Mouse (Mus musculus) layer of hippocampus, adult 18-20 months (tissue): Measurements from ENCODE around the gene Dolpp1. TPM values are rescaled to one million over a fixed set of nuclear protein-coding genes. Genes with fewer than 3 reads are reported as not detected.

Experiments used
- DNase-seq, 2 experiments: peaks; one replicate each; pipeline ENCODE4 v3.0.0; 2022; ENCODE audit warnings: low spot score in 2 of 2
- long read RNA-seq: library from polyadenylated mRNA; stranded (forward); transcript quantifications from one replicate; pipeline ENCODE4 v2.0.0, GENCODE M21; 2021
- total RNA-seq, 2 experiments: library from RNA; stranded (reverse); gene quantifications; 2 replicates each; pipeline ENCODE4 v1.2.3; 2021

Dolpp1 gene
- 10 to 100 TPM; 21.9 to 26.3 TPM for total RNA-seq
- long read RNA-seq, transcript Dolpp1-201 (8 exons, 2,251 nt): major isoform, 17 of 31 reads
- long read RNA-seq, partial matches to known transcripts: 3 of 31 reads
- long read RNA-seq, other reads (novel, unspliced or antisense): 11 of 31 reads

DNA sequence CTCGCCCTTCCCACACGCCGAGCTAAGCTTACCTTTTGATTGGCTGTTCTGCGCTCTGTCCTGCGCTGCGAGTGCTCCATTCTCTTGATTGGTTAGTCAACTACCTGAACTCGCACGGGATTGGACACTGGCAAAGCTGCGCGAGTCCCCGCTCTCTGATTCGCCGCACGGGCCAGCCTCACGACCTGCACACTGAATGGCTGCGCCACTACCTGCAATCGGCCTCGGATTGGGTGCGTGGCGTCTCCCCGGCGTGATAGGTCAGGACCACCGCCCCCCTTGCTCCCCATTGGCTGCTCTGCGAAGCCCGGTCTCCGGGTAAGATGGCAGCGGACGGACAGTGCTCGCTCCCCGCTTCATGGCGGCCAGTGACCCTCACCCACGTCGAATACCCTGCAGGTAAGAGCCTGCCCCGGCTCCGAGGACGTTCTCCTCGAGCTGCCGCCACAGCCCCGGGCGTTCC is at the start of gene Dolpp1:
Dolpp1 (plus strand) TSS at position 141 of the 463 bp plus-strand sequence.
- DNase-seq: peak; percentile 99

DNA sequence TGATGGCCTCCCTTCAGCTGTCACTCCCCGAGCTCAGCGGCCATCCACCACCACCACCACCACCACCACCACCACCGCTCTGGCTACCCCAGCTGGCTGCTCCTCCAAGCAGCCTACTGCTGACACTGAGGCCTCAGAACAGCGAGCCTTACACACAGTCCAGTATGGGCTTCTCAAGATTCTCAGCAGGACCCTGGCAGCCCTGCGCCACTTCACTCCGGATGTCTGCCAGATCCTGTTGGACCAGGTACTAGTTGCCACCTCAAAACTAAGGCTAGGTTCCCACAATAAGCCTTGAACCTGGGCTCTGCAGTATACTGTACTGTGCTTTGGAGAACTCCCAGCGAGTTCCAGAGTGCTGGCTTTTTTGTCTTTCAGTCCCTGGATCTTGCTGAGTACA is 49.5 kb upstream of the Dolpp1 start:
- DNase-seq: no peak

DNA sequence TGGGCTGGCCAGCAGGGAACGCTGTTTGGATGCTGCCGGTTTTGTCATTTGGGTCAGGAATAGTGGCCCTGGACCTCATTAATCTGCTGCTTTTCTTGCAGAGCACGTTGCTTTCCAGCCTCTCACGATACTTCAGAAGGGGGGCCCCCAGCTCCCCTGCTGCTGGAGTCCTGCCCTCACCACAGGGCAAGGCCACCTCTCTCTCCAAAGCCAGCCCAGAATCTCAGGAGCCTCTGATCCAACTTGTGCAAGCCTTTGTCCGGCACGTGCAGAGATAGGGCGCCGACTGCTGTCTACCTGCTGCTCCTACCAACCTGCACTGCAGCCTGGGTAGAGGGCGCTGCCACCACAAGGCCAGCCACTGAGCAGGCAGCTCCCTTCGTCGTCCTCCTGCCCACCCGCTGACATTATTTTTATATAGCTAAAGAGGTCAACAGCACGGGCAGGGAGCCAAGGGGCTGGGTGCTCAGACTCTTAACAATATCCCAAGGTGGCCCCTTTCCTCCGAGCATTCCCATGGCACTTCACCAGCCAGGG is 48.4 kb upstream of the Dolpp1 start:
- DNase-seq: no peak

- no peak for DNase-seq
Measured at GRCm38 (mm10) chr2:30345971-30346676, 45.9 kb upstream of the Dolpp1 start.

- DNase-seq: no peak
Measured at GRCm38 (mm10) chr2:30349196-30349595, 42.9 kb upstream of the Dolpp1 start.

GRCm38 (mm10) chr2:30351149-30351548 is 40.9 kb upstream of the Dolpp1 start:
- DNase-seq: no peak

- no peak for DNase-seq
Measured at GRCm38 (mm10) chr2:30355861-30356260, 36.2 kb upstream of the Dolpp1 start.

DNA sequence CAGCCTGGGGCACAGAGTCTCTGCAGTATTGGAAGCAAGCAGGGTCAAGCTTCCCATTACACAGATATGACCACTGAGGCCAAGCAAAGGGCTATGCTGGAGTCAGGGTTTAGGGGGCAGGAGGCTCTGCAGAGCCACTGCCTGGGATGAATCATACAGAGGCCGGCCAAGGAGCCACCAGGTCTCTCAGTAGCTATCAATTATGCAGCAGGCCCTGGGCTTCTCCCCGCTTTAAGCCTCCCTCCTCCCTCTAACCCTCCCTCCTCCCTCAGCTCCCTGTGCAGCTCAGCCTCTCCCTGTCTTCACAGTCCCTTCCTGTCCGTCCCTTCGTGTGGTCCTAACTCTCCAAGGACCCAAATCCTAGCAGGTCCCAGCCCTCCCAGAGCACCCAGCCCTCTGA is 35.8 kb upstream of the Dolpp1 start:
- DNase-seq: no peak

DNA sequence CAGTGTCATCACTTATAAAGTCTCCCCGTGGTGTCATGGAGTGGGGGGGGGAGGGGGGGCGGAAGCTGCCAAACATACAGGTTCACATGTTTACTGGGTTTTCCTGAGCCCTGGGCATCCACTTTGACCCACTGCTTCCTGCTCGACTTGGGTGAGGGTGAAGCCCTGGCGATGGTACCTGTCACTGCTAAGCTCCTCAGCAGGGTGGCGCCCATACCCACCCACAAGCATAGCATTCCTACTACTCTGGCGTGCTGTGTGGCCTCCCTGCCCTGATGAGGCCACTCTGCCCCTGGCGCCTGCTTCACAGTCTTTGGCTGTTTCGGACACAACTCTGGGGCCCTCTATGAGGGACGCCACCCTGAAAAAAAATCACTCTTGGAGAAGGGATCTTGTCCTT is 35.1 kb upstream of the Dolpp1 start:
- no peak for DNase-seq

DNA sequence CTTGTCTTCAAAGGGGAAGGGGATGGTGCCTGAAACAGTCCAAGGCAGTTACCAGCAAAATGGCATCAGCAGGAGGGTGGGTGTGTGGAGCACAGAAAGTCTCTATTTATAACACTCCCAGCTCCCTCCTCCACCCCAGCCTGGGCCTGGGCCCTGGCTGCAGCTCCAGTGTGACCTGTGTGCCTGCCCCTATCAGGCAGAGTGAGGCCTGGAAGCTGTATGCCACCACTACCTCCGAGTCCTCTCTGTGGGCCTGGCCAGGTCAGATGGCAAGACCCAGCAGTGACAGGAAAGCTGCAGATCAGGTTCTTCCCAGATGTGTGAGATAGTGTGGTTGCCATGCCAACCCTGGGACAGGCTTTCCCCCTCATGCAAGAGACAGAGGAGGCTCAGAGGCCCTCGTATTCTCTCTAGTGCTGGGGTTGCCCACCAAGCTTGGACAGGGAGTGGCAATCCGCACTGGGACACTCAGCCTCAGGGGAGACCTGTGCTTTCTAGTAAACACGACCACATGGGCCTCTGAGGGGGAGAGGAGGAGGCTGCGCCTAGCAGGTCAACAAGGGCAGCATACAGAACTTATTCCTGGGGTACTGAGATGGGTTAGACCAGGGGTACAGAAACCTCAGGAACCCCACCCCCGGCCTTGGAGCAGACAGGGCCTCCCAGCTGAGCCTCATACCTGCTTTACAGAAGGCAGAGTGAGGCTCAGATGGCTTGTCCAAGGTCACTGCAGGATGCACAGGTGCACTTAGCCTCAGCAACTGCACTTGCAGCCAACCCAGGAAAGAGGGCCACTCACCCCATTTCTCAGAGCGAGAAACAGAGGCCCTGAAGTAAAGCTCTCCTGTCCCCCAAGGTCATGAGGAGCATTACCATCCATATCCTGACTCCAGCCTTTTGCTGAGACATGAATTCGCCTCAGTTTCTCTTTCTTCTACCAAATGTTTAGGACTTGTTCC is 34.2 kb upstream of the Dolpp1 start:
- peak in 1 of 2 experiments; percentile 57 for DNase-seq

- DNase-seq: peak; percentile 52 to 80
Measured at GRCm38 (mm10) chr2:30358533-30359531, 33.2 kb upstream of the Dolpp1 start, which contains the start of gene Sh3glb2. Gene Sh3glb2 (minus strand): TSS chr2:30359337.

DNA sequence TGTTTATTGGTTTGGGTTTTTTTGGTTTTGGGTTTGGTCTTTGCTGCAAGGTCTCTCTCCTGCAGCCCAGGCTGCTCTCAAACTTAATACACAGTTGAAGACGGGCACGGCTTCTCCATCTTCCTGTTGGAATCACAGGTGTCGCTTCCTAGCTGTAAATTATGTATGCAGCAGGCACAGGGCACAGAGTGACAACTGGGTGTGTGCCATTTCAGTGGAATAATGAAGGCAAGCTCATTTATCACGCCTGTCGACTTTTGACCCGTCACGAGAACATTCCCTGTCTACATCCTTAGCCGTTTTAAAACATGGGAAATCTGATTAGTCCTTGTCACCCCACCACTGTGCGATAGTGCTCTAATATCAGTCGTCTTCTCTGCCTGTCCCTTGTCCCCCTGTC is 31.4 kb upstream of the Dolpp1 start:
- DNase-seq: no peak

GRCm38 (mm10) chr2:30362865-30363264 is 29.2 kb upstream of the Dolpp1 start:
- no peak for DNase-seq

DNA sequence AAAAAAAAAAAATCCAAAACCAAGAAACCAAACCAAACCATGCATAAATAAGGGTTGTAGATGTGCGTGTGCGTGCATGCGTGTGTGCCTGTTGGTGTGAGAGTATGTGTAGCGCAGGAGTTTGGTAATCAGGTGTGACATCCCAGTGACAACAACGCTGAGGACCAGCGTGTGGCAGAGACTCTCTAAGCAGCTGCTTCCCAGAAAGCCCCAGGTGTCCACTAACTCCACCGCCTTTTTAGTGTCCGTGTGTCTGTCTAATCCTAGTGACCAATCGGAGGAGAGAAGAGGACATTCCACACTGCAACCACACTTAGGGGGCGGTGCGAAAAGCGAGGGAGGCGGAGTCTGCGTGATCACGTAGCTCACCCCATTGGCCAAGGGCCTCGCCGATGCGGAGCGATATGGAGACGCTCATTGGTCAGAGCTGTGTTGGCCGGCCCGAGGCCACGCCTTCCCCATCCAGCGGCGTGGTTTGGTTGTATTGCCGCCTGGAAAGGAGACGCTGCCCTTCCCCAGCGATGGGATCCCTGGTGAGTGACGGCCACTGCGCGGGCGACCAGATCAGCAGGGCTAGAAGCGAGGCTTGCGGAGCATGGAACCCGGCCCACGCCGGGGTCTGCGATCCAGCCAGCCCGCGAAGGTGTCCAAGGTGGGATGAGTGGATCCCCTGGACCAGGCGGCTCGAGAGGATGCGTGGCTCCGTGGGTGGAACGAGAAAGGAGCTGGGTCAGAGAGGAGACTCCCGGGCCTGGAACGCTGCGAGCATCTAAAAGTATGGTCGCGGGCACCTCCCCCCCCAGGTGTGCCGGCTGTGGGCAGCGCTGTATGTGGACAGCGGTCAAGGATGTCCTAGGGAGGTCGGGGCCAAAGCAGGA is 28.0 kb upstream of the Dolpp1 start, which contains the start of gene Miga2:
Miga2 (plus strand) TSS at position 461 of the 878 bp plus-strand sequence.
- peak; percentile 99 for DNase-seq

GRCm38 (mm10) chr2:30365281-30366069 is 26.6 kb upstream of the Dolpp1 start:
- DNase-seq: no peak

- no peak for DNase-seq
Measured at GRCm38 (mm10) chr2:30366203-30366602, 25.9 kb upstream of the Dolpp1 start.

DNA sequence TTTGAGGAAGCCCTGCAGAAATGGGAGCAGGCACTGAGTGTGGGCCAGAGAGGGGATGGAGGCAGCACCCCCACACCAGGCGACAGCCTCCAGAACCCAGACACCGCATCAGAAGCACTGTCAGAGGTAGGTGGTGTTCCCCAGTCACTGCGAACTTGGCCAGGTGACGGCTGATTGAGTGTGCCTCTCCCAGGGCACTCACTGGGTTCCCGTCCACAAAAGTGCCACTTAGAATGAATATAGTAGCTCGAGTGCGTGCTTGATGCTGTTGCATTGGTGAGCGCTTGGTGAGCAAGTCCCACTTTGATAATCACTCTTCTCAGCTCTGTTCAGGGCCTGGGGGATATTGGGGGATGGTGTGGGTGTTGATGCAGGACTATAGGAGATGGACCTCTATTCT is 20.5 kb upstream of the Dolpp1 start:
- DNase-seq: no peak

DNA sequence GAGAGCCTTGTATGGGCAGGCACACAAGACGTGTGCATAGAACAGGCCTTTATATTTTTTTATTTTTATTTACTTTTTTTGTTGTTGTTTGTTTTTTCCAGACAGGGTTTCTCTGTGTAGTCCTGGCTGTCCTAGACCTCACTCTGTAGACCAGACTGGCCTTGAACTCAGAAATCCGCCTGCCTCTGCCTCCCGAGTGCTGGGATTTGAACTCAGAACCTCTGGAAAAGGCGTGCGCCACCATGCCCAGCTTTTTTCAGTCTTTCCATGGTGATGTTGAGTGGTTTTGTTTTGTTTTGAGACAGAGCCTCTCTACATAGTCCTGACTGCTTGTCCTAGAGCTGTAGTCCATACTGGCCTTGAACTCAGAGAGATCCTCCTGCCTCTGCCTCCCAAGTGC is 19.3 kb upstream of the Dolpp1 start:
- no peak for DNase-seq
